Mouse (Mus musculus) liver, embryonic 14.5 days (tissue): ENCODE measurements around the gene Agbl4.

Experiments
- CTCF ChIP-seq: IDR thresholded peaks from 2 replicates; pipeline ENCODE4 v1.5.1; 2016; ENCODE audit warnings: antibody characterized with exemption, low read depth, control low read depth
- EP300 ChIP-seq: IDR thresholded peaks from 2 replicates; pipeline ENCODE4 v1.6.1; 2016; ENCODE audit warnings: antibody characterized with exemption, low read depth

- TF ChIP-seq CTCF (no peak), EP300 (no peak)
Measured at GRCm38 (mm10) chr4:111181478-111181877, 784.0 kb downstream of the Agbl4 start.
